In the genomic region with DNA sequence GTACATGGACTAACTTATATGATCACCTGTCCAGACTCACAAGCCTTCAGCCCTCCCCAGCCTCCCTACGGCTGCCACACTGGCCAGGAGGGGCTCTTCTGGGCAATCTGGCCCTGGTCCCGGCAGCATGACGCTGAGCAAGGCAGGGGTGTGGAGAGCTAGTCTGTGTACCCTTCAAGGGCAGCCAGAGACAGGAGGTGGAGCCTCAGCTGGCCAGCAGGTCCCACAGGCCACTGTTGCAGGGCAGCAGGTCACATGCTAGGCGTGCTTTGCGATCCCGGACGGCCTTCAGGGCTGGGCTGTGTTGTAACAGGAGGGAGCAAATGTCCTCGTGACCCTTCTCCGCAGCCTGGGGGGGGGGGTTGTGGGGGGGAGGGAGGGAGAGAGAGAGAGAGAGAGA, we compare ENCODE assay signal across 10 mouse cellular contexts. TPM values are rescaled to one million over a fixed set of nuclear protein-coding genes. Genes with fewer than 3 reads are reported as not detected.
DNase-seq lines count a peak whose midpoint lies in the region; ATAC-seq lines count a peak whose summit lies in the region.
"Had no signal": no experiment of that assay in that cellular context is flagged by ENCODE, and none has a peak within 500 bp of the region (broad histone marks: within the 10 kb centered on the region; RNA-seq: fewer than 3 reads in every experiment).

A gene (minus strand): TSS at position 244 of the 400 bp plus-strand sequence.

- H3K27me3 ChIP-seq in kidney, embryonic 14.5 days (ENCODE audit: control insufficient read depth, insufficient read depth, low read length): no peaks in the 10 kb centered on the region
- H3K27me3 ChIP-seq in heart, embryonic 10.5 days (ENCODE audit: insufficient read depth, poor library complexity, severe bottlenecking): no peaks in the 10 kb centered on the region
- H3K27me3 ChIP-seq in stomach, embryonic 14.5 days (ENCODE audit: control insufficient read depth, insufficient read depth, low read length): no peaks in the 10 kb centered on the region
- H3K27me3 ChIP-seq: neural tube, embryonic 12.5 days had no signal

- 41% methylated on average over 9 of the region's 9 CpGs for WGBS in kidney, embryonic 14.5 days
- 47% methylated on average over 9 of the region's 9 CpGs for WGBS in heart, embryonic 10.5 days
- WGBS in stomach, embryonic 14.5 days: 30% methylated on average over 9 of the region's 9 CpGs

- no peaks in the 10 kb centered on the region for H3K9me3 ChIP-seq in kidney, embryonic 14.5 days (ENCODE audit: control insufficient read depth, low read length)
- H3K9me3 ChIP-seq in heart, embryonic 10.5 days: no peaks in the 10 kb centered on the region
- H3K9me3 ChIP-seq in stomach, embryonic 14.5 days (ENCODE audit: control insufficient read depth, low read depth, low read length): no peaks in the 10 kb centered on the region
- H3K9me3 ChIP-seq: neural tube, embryonic 12.5 days had no signal

- no peak within 1 kb of the TSS for H3K4me2 ChIP-seq in kidney, embryonic 14.5 days (replicated peaks; ENCODE audit: low read depth, low read length)
- H3K4me2 ChIP-seq in stomach, embryonic 14.5 days (replicated peaks; ENCODE audit: low read depth, low read length): no peak within 1 kb of the TSS
- H3K4me2 ChIP-seq: neural tube, embryonic 12.5 days had no signal

- H3K9ac ChIP-seq in kidney, embryonic 14.5 days (ENCODE audit: low read depth, low read length): no peak within 1 kb of the TSS
- no peak within 1 kb of the TSS for H3K9ac ChIP-seq in stomach, embryonic 14.5 days (replicated peaks; ENCODE audit: low read depth, low read length)
- H3K9ac ChIP-seq: neural tube, embryonic 12.5 days had no signal

- H3K36me3 ChIP-seq in kidney, embryonic 14.5 days (ENCODE audit: control insufficient read depth, insufficient read depth, low read length): peaks cover 38% of the 10 kb centered on the region
- H3K36me3 ChIP-seq in heart, embryonic 10.5 days: peaks cover 40% of the 10 kb centered on the region
- H3K36me3 ChIP-seq in stomach, embryonic 14.5 days (ENCODE audit: control insufficient read depth, insufficient read depth, low read length): peaks cover 27% of the 10 kb centered on the region

- H3K4me1 ChIP-seq in kidney, embryonic 14.5 days (ENCODE audit: control insufficient read depth, insufficient read depth, low read length): no peaks in the 10 kb centered on the region
- H3K4me1 ChIP-seq in heart, embryonic 10.5 days: peaks cover 42% of the 10 kb centered on the region
- no peaks in the 10 kb centered on the region for H3K4me1 ChIP-seq in stomach, embryonic 14.5 days (ENCODE audit: control insufficient read depth, insufficient read depth, low read length)
- H3K4me1 ChIP-seq: neural tube, embryonic 12.5 days had no signal

- no peak; the same call in 1 of the 2 replicates for ATAC-seq in kidney, embryonic 14.5 days (ENCODE audit: low FRiP score, low TSS enrichment)
- ATAC-seq in stomach, embryonic 14.5 days (ENCODE audit: insufficient number of reproducible peaks, insufficient read depth, low FRiP score, low read depth): 0 out of 2 replicates have a peak, but pooled peaks have one; percentile 42

- no peak within 1 kb of the TSS for H3K27ac ChIP-seq in kidney, embryonic 14.5 days (ENCODE audit: low read depth, low read length)
- H3K27ac ChIP-seq in heart, embryonic 10.5 days: peak within 1 kb of the TSS; percentile 72
- no peak within 1 kb of the TSS for H3K27ac ChIP-seq in stomach, embryonic 14.5 days (ENCODE audit: low read length)
- H3K27ac ChIP-seq: neural tube, embryonic 12.5 days had no signal

- peak; percentile 97 for DNase-seq in kidney, adult 11 months
- DNase-seq in heart, embryonic 10.5 days (ENCODE audit: low spot score): peak; percentile 91
- DNase-seq in kidney, postnatal 36 days: peak; percentile 89 to 96
- no peak for DNase-seq in neural tube, embryonic 10.5 days (ENCODE audit: extremely low spot score, low spot score)
- no peak for DNase-seq in cerebellum, postnatal 4 days (ENCODE audit: low spot score in 2 of 2)
- DNase-seq in left cerebral cortex, adult 8-10 months (ENCODE audit: low spot score in 2 of 2): no peak

- no peak within 1 kb of the TSS for H3K4me3 ChIP-seq in kidney, embryonic 14.5 days (ENCODE audit: low read length)
- 0 out of 2 replicates have a peak within 1 kb of the TSS, but pooled peaks have one; percentile 9 for H3K4me3 ChIP-seq in heart, embryonic 10.5 days
- no peak within 1 kb of the TSS for H3K4me3 ChIP-seq in stomach, embryonic 14.5 days (ENCODE audit: low read depth, low read length)
- H3K4me3 ChIP-seq: neural tube, embryonic 12.5 days had no signal

RNA-seq across cellular contexts. Expression of the gene that starts here (rescaled TPM):
- 0.26 TPM in 1 of 2 replicates, not detected in the other for polyA plus RNA-seq in kidney, embryonic 14.5 days (2014; fragmentation: Nextera tagmentation; extraction: Ambion mirVana)
- 0.20 and 1.0 TPM in 2 replicates for polyA plus RNA-seq in heart, embryonic 10.5 days (2016; fragmentation: Nextera tagmentation; extraction: Ambion mirVana)
- polyA plus RNA-seq in stomach, embryonic 14.5 days (2014; fragmentation: Nextera tagmentation; extraction: Ambion mirVana): 0.39 TPM in 1 of 2 replicates, not detected in the other
- total RNA-seq in left cerebral cortex, adult 8-10 months (2022): not detected
- polyA plus RNA-seq: gonadal fat pad, adult 2 months; neural tube, embryonic 12.5 days had no signal

Comparison
In these comparisons a context has a peak if more than half of its experiments do, and no peak if none do; other contexts are left out.
1. Peak in ATAC-seq in stomach, embryonic 14.5 days; RNA of the gene not detected or under 1 TPM.
2. DNase-seq: peak in kidney, adult 11 months (single experiment), heart, embryonic 10.5 days (single experiment) and kidney, postnatal 36 days (2 of 2); none in neural tube, embryonic 10.5 days (single experiment), cerebellum, postnatal 4 days (0 of 2) and left cerebral cortex, adult 8-10 months (0 of 2).